Mouse (Mus musculus): Measurements from ENCODE around the gene Tcf3.

Gene Tcf3

DNA sequence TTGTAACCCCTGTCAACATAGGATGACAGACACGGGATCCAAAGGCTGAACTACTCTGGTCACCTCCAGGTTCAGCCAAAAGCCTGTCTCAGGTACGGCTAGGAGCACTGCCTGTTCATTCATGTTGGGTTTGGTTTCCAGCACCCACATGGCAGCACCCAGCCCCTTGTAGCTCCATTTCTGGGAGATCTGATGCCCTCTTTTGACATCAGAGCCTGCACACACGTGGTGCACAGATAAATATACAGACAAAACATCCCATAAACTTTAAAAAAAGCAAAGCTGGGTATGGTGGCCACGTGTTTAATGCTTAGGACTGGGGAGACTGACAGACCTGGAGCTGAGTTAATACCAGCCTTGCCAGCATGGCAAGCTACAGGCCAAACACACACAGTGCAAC is 25.5 kb downstream of the Tcf3 start:
- no peak for DNase-seq (ENCODE audit: low read depth, low spot score)

DNA sequence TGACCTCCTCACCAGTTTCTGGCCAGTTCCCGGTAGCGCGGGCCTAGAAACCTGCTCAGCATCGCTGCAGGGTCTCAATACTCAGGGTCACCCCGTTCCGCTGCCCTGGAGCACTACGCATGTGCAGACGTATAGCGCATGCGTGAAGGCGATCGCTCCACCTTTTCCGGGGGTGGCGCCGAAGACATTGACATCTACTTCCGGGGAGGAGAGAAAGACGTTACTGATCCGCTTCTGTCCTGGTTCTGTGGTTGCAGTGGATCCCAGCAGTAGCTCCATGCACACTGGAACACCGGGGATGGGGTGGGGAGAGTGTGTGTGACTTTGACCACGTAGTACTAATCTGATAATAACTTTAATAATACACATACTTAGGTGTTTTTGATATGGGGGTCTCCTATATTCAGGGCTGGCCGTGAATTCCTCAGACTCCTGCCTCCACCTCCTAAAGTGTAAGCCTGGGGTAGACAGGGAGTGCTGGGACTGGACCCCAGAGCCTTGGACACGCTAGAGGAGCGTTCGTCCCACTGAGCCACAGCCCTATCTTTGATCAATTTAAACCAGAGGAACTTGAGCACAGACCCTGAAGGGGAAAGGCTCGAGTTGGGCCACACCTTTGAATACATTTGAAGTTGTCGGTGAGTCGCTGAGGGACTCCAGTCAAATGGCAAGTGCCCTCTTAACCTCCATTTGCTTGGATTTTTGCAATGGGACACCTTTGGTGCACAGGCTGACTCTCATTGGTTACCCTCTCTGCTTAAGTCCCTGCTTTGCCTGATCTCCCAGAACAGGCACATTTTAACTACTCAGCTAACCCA is 26.6 kb downstream of the Tcf3 start, which contains the start of gene Uqcr11:
Gene Uqcr11 (minus strand): TSS at position 147 of the 818 bp plus-strand sequence.
- DNase-seq (ENCODE audit: low read depth, low spot score) = peak; percentile 93

- DNase-seq (ENCODE audit: low read depth, low spot score) = no peak
Measured at GRCm38 (mm10) chr10:80405481-80406173, 27.8 kb downstream of the Tcf3 start.

GRCm38 (mm10) chr10:80403044-80403692 is 30.3 kb downstream of the Tcf3 start:
- DNase-seq (ENCODE audit: low read depth, low spot score) = no peak

DNA sequence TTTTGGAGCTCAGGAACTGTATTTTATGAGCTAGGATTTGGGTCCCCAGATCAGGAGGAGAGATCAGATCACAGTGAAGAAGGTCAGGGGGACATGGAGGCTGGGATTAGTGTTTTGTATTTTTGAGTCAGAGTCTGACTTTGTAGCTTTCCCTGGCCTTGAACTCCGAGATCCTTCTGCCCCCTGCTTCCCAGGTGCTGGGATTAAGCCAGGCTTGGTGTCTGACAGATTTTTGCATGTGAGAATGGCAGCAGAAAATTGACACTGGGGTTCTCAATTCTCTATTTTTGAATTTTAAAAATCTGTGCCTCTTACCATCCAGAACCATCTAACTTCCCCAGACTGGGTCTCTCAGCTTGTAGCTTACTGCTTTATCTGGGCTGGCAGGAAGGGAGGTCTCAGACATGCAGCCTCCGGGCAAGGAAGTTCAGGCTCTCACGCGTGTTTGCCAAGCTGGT is 32.7 kb downstream of the Tcf3 start:
- no peak for DNase-seq (ENCODE audit: low read depth, low spot score)

DNA sequence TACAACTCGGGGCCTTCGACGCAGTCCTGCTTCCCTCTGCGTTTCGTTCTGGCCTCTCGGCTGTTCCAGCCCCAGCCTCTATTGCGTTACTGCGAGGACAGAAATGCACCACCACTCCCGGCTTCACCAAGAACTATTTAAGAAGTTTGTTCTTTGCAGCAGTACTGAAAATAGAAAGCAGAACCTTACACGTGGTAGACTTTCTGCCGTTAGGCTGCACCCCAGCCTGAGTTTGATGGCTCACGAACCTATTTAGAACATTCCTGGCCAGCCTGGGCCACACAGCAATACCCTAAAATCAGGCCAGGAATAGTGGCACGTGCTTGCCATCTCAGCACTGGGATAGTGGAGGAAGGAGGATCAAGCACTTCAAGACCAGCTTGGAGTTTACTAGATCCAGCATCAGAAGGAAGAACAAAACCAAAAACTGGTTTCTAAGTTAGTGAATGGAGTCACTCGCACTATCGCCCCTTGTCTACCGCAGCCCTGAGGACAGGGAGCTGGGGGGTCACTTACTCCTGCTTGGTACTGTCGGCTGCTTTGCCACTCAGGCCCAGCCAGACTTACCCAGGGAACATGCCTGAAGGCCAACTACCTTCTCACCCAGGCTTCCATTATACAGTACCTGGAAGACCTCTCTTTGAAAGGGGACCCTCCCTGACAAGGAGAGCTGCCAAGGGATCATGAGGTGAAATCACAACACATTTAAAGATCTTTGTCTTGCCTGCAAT is 33.3 kb downstream of the Tcf3 start:
- no peak for DNase-seq (ENCODE audit: low read depth, low spot score)

- DNase-seq (ENCODE audit: low read depth, low spot score) = peak; percentile 100
Measured at GRCm38 (mm10) chr10:80399191-80399972, 34.1 kb downstream of the Tcf3 start, which contains the start of gene Mbd3. TSS of gene Mbd3 (minus strand) at chr10:80399550.

- peak; percentile 100 for DNase-seq (ENCODE audit: low read depth, low spot score)
Measured at GRCm38 (mm10) chr10:80398719-80399190, 34.7 kb downstream of the Tcf3 start.

- DNase-seq (ENCODE audit: low read depth, low spot score) = no peak
Measured at GRCm38 (mm10) chr10:80398174-80398535, 35.3 kb downstream of the Tcf3 start.

- no peak for DNase-seq (ENCODE audit: low read depth, low spot score)
Measured at GRCm38 (mm10) chr10:80397524-80398173, 35.8 kb downstream of the Tcf3 start.

- DNase-seq (ENCODE audit: low read depth, low spot score) = no peak
Measured at GRCm38 (mm10) chr10:80396822-80397523, 36.5 kb downstream of the Tcf3 start.

DNA sequence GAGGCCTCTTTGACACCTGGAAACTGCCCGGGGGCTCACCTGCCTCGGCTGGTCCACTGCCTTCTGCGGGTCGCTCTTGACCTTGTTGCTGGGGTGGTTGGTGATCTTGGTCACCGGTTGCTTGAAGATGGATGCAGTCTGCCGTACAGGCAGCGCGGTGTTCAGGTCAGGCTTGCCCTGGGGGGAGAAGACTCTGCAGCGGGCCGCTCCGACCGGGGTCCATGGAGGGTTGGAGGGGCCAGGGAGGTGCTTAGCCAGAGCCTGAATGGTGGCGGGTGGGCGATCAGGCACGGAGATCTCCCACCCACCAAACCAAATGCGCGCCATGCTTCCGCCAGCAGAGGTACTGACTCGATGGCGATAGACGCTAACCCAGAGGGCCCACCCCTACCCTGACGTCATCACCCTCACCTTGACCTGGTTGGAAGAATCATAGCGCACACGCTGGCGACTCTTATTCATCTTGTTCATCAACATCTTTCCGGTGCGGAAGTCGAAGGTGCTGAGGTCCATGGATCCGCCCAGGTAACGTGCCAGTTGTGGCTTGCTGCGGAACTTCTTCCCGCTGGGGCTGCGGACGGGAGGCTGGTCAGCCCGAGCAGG is 38.3 kb downstream of the Tcf3 start:
- DNase-seq (ENCODE audit: low read depth, low spot score) = no peak

GRCm38 (mm10) chr10:80392687-80393086 is 40.8 kb downstream of the Tcf3 start:
- DNase-seq (ENCODE audit: low read depth, low spot score) = no peak

GRCm38 (mm10) chr10:80390697-80391096 is 42.8 kb downstream of the Tcf3 start:
- no peak for DNase-seq (ENCODE audit: low read depth, low spot score)

GRCm38 (mm10) chr10:80389185-80389708 is 44.2 kb downstream of the Tcf3 start:
- DNase-seq (ENCODE audit: low read depth, low spot score) = no peak

DNA sequence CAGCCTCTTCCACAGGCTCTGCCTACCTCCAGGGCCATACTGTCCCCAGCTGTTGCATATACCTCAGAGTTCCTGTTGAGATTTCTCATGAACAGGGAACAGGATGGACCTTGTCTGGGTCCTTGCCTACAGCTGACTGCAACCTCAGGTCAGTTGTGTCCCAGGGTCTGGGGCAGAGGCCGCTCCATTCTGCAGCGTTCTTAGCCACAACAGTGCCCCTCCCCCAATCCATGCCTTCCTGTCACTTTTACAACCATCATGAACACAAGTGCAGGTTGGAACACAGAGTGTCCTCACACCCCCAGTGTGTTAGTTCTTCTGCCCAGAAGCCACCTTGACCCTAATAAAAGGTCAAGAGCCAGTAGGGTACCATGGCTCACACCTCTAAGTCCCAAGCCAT is 44.7 kb downstream of the Tcf3 start:
- no peak for DNase-seq (ENCODE audit: low read depth, low spot score)

GRCm38 (mm10) chr10:80387522-80387959 is 45.9 kb downstream of the Tcf3 start, which contains the start of gene Mex3d:
TSS of gene Mex3d (minus strand) at chr10:80387659.
- peak; percentile 84 for DNase-seq (ENCODE audit: low read depth, low spot score)

- DNase-seq (ENCODE audit: low read depth, low spot score) = no peak
Measured at GRCm38 (mm10) chr10:80386735-80387471, 46.5 kb downstream of the Tcf3 start.
